Mouse (Mus musculus): Measurements from ENCODE around the gene Tbrg1. TPM values are rescaled to one million over a fixed set of nuclear protein-coding genes. Genes with fewer than 3 reads are reported as not detected.

The Tbrg1 gene
- polyA plus RNA-seq, 1 experiment from 2014 or later: 139 TPM

- Histone ChIP-seq H3K9me3 (no peaks in the 10 kb centered on the region), H3K27me3 (replicated peaks) (no peaks in the 10 kb centered on the region), H3K36me3 (no peaks in the 10 kb centered on the region), H3K4me2 (no peak overlapping the region), H3K27ac (no peak overlapping the region), H3K9ac (no peak overlapping the region), H3K4me3 (replicated peaks) (no peak overlapping the region), H3K4me1 (peaks cover 7% of the 10 kb centered on the region)
- WGBS: 73% methylated on average over 4 of the region's 4 CpGs
- ATAC-seq (ENCODE audit: insufficient read depth, low FRiP score, low read depth): no peak
Measured at GRCm38 (mm10) chr9:37609558-37609957, 47.6 kb downstream of the Tbrg1 start.

GRCm38 (mm10) chr9:37605089-37605488, 52.0 kb downstream of the Tbrg1 start:
- no peaks in the 10 kb centered on the region for H3K36me3 ChIP-seq
- H3K4me2 ChIP-seq: no peak overlapping the region
- H3K9ac ChIP-seq: no peak overlapping the region
- ATAC-seq (ENCODE audit: insufficient read depth, low FRiP score, low read depth): no peak
- H3K27me3 ChIP-seq (replicated peaks): no peaks in the 10 kb centered on the region
- no peaks in the 10 kb centered on the region for H3K4me1 ChIP-seq
- no peak overlapping the region for H3K4me3 ChIP-seq (replicated peaks)
- no peaks in the 10 kb centered on the region for H3K9me3 ChIP-seq
- 86% methylated on average over 3 of the region's 3 CpGs for WGBS
- no peak overlapping the region for H3K27ac ChIP-seq

- peak; percentile 56; the same call in 1 of the 2 replicates for ATAC-seq (ENCODE audit: insufficient read depth, low FRiP score, low read depth)
Measured at GRCm38 (mm10) chr9:37600538-37601205, 56.4 kb downstream of the Tbrg1 start.

More at GRCm38 (mm10) chr9:37600538-37601205, 56.4 kb downstream of the Tbrg1 start:
- no peak overlapping the region for H3K9ac ChIP-seq
- no peak overlapping the region for H3K27ac ChIP-seq
- H3K27me3 ChIP-seq (replicated peaks): no peaks in the 10 kb centered on the region
- H3K9me3 ChIP-seq: no peaks in the 10 kb centered on the region
- WGBS: 78% methylated on average over 2 of the region's 2 CpGs
- no peak overlapping the region for H3K4me2 ChIP-seq
- no peaks in the 10 kb centered on the region for H3K4me1 ChIP-seq
- no peaks in the 10 kb centered on the region for H3K36me3 ChIP-seq
- no peak overlapping the region for H3K4me3 ChIP-seq (replicated peaks)

Other genes with a start within 250 kb of the Tbrg1 start
- gene Robo3, start 224.1 kb downstream of the Tbrg1 start, polyA plus RNA-seq (2015; fragmentation: Nextera tagmentation; extraction: Ambion mirVana): 0.08 and 0.15 TPM in 2 replicates
- gene Msantd2, start 168.0 kb downstream of the Tbrg1 start, polyA plus RNA-seq (2015; fragmentation: Nextera tagmentation; extraction: Ambion mirVana): 24.8 and 25.0 TPM in 2 replicates
- 55.3 and 56.1 TPM in 2 replicates for gene Esam, start 129.2 kb downstream of the Tbrg1 start, polyA plus RNA-seq (2015; fragmentation: Nextera tagmentation; extraction: Ambion mirVana)
- 47.6 and 57.6 TPM in 2 replicates for gene Vsig2, start 118.1 kb downstream of the Tbrg1 start, polyA plus RNA-seq (2015; fragmentation: Nextera tagmentation; extraction: Ambion mirVana)
- 6.6 and 6.9 TPM in 2 replicates for gene Nrgn, start 104.4 kb downstream of the Tbrg1 start, polyA plus RNA-seq (2015; fragmentation: Nextera tagmentation; extraction: Ambion mirVana)
- gene Siae, start 101.6 kb downstream of the Tbrg1 start, polyA plus RNA-seq (2015; fragmentation: Nextera tagmentation; extraction: Ambion mirVana): 11.1 and 12.5 TPM in 2 replicates
- 4.1 and 6.0 TPM in 2 replicates for gene Spa17, start 43.6 kb downstream of the Tbrg1 start, polyA plus RNA-seq (2015; fragmentation: Nextera tagmentation; extraction: Ambion mirVana)
- gene Panx3, start 11.9 kb upstream of the Tbrg1 start, polyA plus RNA-seq (2015; fragmentation: Nextera tagmentation; extraction: Ambion mirVana): not detected in 2 replicates
- gene Olfr160, start 58.9 kb upstream of the Tbrg1 start, polyA plus RNA-seq (2015; fragmentation: Nextera tagmentation; extraction: Ambion mirVana): not detected in 2 replicates
- gene Olfr874, start 87.8 kb upstream of the Tbrg1 start, polyA plus RNA-seq (2015; fragmentation: Nextera tagmentation; extraction: Ambion mirVana): not detected in 2 replicates
- not detected in 2 replicates for gene Olfr875, start 114.5 kb upstream of the Tbrg1 start, polyA plus RNA-seq (2015; fragmentation: Nextera tagmentation; extraction: Ambion mirVana)
- gene Olfr876, start 145.7 kb upstream of the Tbrg1 start, polyA plus RNA-seq (2015; fragmentation: Nextera tagmentation; extraction: Ambion mirVana): not detected in 2 replicates
- gene Olfr877, start 197.0 kb upstream of the Tbrg1 start, polyA plus RNA-seq (2015; fragmentation: Nextera tagmentation; extraction: Ambion mirVana): not detected in 2 replicates
- gene Olfr145, start 239.4 kb upstream of the Tbrg1 start, polyA plus RNA-seq (2015; fragmentation: Nextera tagmentation; extraction: Ambion mirVana): not detected in 2 replicates

All from stomach, embryonic 15.5 days (tissue).